Mouse (Mus musculus) testis, postnatal 14 days (tissue): ENCODE measurements around the gene Taok1.

Experiments used
- DNase-seq: peaks from one replicate; pipeline ENCODE4 v3.0.0; 2021; ENCODE audit warnings: low spot score

Gene Taok1

GRCm38 (mm10) chr11:77492311-77492871 lies 115.2 kb downstream of the Taok1 start:
- no peak for DNase-seq

- peak; percentile 75 for DNase-seq
Observed at GRCm38 (mm10) chr11:77491502-77492291, 115.9 kb downstream of the Taok1 start.

- peak; percentile 90 for DNase-seq
Observed at GRCm38 (mm10) chr11:77491123-77491501, 116.5 kb downstream of the Taok1 start.

GRCm38 (mm10) chr11:77490451-77490850 lies 117.2 kb downstream of the Taok1 start:
- no peak for DNase-seq

GRCm38 (mm10) chr11:77489591-77490235 lies 117.9 kb downstream of the Taok1 start, which contains the start of gene Ankrd13b:
TSS of gene Ankrd13b (minus strand) at chr11:77489678.
- DNase-seq = peak; percentile 82

GRCm38 (mm10) chr11:77488771-77489581 lies 118.6 kb downstream of the Taok1 start:
- no peak for DNase-seq

- DNase-seq = no peak
Observed at GRCm38 (mm10) chr11:77486798-77487197, 120.8 kb downstream of the Taok1 start.

GRCm38 (mm10) chr11:77485229-77485628 lies 122.4 kb downstream of the Taok1 start:
- DNase-seq = no peak

GRCm38 (mm10) chr11:77483510-77484255 lies 123.9 kb downstream of the Taok1 start:
- DNase-seq = no peak

- no peak for DNase-seq
Observed at GRCm38 (mm10) chr11:77483043-77483442, 124.6 kb downstream of the Taok1 start.
